Mouse (Mus musculus) MN1 (cell line): Measurements from ENCODE around the gene Zswim1.
"Not testable (repeated sequence)": the region's sequence is repeated elsewhere in the genome, so short reads cannot be mapped to it uniquely, and the experiment has no call there.

Experiments used
- DNase-seq: peaks from one replicate; pipeline ENCODE4 v3.0.0-alpha.2; 2016; ENCODE audit warnings: low spot score

Gene Zswim1

DNA sequence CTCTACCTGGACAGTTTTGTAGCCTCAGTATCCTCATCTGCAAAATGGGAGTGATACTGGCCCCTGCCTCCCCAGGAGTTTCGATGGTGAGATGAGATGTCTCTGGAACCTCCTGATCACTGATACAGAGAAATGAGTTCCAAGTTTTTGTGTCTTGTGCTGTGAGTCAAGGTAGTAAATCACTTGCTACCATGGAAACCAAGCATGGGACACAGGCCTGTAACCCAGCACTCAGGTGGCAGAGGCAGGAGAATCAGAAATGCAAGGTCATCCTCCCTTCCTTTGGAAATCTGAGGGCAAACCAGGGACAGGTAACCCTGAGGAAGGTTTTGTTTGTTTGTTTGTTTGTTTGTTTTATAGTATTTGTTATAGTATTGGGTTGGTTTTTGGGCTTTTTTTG is 6.6 kb downstream of the Zswim1 start:
- DNase-seq = no peak

DNA sequence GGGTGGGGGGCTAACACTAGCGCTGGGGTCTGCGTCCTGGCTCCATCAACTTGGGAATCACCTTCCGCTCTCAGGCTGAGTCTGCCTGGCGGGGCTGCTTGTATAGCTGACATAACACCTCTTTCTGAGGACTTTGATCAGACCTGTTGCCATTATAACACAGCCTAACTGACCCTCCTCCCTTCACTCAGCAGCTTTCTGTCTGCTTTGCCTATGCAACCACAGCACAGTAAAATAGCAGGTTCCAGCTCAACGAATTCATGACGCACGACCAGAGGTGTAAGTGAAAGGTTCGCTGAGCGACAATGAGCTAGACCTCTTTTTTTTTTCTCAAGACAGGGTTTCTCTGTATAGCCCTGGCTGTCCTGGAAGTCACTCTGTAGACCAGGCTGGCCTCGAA is 8.5 kb downstream of the Zswim1 start:
- no peak for DNase-seq

DNA sequence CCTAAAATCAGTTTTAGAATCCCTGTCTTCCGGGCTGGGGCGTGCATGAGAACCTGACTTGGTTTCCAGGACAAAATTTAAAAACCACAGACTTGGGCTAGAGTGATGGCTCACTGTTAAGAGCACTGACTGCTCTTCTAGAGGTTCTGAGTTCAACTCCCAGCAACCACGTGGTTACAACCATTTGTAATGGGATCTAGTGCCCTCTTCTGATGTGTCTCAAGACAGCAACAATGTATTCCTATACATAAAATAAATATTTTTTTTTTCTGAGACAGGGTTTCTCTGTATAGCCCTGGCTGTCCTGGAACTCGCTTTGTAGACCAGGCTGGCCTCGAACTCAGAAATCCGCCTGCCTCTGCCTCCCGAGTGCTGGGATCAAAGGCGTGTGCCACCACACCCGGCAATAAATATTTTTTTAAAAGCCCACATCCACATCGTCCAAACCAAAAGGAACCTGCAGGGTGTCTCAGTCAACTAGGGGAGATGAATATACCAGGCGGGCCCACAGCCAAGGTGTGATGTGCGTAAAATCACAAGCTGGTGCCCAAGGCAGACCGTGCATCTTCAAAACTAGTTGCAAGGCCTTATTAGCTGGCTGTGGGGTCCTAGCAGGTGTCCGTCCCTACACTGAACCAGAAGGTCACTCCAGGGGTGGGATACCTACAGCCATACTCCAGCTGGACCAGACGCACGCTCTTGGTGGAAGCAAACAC is 9.7 kb downstream of the Zswim1 start:
- DNase-seq = no peak

DNA sequence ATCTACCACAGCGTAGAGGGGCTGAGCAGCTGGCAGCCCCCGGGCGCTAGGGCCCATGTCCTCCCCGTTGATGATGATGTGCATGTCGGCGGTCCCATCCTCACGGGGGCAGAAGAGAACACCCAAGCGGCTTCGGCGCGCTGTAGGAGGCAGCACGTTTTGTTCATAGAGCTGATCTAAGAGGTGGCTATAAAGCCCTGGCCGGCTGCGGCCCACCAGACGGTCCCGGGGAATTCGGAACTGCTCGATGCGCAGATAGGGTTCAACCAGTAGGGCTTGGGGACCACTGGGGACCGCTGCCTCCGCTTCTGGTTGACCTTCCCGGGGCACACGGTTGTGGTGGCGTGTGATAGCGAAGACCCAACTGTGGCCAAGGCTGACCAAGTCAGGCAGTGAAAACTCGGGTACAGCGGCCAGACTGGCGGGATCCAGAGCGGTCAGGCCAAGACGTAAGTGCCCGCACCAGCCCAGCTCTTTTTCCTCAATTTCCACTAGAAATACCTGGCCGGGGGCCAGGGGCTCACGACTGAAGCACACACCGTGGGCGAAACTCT is 10.3 kb downstream of the Zswim1 start, which contains the start of gene Ctsa:
Gene Ctsa (plus strand): TSS at position 126 of the 554 bp plus-strand sequence.
- peak; percentile 88 for DNase-seq

DNA sequence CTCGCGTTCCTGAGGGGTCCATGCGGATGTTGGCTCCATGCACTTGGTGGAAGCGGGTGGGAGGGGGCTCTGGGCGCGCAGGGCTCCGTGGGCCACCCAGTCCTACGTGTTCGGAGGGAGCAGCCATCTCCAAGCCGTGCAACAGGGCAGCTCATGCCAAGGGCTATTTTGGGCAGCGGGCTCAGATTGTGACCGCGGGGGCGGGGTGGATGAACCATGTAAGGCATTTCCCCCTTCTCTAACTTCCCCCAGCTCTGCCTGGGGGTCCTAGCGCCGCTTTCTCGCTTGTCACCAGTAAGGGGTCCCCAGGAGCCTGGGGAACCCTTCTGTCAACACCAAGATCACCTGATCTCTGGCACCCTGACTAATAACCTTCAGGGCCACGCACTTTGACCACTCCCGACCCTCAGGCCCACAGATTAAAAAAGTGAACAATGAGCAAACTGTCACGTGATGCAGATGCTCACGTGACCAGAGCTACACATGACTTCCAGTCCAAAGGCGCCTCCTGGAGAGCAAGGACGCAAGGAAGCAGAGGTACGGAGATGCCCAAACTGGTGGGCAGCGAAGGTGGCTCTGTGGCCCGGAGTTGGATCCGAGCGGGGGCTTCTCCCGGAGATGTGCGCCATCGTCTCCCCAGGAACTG is 11.0 kb downstream of the Zswim1 start, which contains the start of gene Neurl2:
Gene Neurl2 (minus strand): TSS at position 143 of the 646 bp plus-strand sequence.
- peak; percentile 95 for DNase-seq

DNA sequence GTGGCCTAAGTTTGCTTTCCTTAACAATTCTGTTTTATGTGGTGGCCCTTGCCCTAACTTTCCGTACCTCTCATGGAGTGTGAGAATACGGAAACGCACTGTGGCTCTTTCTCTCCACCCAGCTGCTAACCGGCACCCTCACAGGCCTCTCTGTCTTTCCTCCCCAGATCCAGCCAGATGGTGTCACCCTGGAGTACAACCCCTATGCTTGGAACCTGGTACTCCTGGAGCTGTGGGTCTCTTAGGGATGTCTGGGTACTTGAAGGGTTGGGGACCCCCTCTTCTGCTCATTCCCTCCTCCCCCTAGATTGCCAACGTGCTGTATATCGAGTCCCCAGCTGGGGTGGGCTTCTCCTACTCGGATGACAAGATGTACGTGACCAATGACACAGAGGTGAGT is 12.0 kb downstream of the Zswim1 start:
- peak; percentile 57 for DNase-seq

DNA sequence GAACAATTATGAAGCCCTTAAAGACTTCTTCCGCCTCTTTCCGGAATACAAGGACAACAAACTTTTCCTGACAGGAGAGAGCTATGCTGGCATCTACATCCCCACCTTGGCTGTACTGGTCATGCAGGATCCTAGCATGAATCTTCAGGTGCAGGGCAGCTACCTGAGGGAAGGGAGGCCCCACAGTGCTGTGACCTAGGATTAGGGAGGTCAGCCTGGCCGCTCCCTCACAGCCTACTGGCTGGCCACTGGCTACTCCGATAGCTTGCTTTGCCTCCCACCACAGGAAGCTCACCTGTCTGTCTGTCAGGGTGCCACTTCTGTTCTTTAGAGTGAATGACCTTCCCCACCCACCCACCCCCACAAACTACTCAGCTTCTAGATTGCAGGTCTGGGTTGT is 12.7 kb downstream of the Zswim1 start:
- no peak for DNase-seq

DNA sequence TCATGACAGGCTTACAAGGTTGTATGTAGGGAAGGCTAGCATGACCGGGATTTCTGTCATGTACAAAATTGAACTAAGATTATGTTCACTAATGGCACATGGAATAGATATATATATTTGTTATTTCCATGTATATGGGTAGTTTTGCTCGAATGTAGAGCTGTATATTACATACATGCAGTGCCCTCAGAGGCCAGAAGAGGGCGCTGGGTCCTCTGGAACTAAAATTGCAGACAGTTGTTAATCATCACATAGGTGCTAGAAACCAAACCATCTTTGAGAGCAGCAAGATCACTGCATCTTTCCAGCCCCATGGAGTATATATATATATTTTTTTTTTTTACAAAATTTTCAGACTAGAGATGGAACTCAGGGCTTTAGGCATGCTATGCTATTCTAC is 23.3 kb downstream of the Zswim1 start:
- no peak for DNase-seq

DNA sequence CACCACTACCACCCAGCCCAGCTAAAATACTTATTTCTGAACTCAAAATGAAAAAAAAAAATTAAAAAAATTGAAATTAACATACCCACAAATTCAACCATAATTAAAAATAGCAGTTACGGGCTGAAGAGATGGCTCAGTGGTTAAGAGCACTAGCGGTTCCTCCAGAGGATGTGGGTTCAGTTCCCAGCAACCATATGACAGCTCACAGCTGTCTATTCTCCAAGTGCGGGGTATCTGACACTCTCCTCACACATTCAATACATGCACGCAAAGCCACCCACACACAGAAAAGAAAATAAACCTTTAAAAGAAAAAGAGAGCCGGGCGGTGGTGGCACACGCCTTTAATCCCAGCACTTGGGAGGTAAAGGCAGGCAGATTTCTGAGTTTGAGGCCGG is 27.6 kb downstream of the Zswim1 start:
- DNase-seq = no peak

DNA sequence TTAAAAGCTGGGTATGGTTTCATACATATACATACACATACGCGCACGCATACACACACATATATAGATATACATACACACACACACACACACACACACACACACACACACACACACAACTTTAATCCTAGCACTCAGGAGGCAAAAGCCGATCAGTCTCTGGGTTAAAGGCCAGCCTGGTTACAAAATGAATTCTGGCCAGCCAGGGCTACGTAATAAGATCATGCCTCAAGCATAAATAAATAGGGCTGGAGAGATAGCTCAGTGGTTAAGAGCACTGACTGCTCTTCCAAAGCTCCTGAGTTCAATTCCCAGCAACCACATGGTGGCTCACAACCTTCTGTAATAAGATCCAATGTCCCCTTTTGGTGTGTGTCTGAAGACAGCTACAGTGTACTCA is 33.1 kb downstream of the Zswim1 start:
- DNase-seq = not testable (repeated sequence)

DNA sequence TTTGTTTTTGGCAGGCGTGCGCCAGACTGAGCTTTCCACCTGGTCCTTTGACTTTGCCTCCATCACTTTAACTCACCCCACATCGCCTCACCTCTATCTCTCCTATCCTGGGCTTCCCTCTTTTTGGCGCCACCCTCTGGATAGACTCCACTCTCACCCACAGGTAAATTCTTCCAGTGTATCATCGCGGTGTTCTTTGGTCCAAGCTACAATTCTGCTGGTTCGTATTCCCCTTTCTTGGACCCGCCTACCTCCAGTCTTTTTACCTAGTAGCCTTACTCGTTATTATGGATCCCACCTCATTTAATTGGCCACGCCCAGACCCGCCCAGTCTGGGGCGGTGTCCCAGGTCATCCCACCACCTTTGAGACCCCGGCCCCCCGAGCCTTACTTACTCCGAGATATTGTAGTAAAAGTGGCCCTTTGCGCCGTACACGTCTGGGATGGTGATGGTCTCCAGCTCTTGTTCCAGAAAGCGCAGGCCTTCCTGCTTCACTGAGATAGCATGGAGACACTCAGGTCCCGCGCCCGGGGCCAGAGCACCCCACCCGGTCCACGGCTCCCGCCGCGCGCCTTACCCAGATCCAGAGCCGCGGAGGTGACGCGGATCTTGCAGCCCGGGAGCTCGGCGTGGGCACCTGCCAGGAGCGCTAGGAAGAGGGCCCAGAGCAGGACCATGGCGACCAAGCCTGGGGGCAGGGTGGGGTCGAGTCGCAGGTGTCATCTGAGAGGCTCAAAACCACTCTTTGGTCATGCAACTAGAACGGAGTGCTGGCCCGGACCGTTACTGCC is 34.0 kb downstream of the Zswim1 start:
- DNase-seq = peak; percentile 37

DNA sequence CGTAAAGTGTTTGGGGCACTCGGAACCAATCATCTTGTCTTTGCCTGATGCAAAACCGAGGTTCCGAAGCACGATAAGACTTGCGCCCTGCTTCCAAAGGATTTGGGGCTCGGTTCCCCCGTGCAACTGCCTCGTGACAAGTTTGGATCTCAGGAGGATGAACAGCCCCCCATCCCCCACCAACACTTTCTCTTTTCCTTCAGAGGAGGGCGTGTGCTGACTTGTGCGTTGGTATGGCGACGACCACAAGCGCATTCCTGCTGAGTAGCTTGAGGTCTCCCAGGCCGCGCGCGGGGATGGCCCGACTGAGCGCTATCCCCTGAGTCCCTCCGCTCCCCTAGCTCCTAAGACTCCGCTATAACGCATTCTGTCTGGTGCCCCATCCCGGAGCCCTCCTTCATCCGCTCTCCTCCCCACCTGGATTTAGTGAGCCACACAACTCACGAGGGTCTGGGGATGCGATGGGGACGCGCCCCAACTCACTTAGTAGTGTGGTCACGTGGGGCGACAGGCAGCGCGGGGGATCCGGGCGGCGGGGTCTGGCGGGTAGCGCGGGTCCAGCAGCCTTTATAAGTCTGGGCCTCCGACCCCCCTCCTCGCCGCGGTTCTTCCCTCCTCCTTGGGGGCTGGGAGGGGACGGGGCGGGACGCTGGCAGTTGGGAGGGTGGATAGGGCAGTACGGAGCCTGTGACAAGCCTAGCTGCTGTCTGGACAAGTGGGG is 34.8 kb downstream of the Zswim1 start, which contains the start of gene Pltp:
Gene Pltp (minus strand): TSS at position 611 of the 721 bp plus-strand sequence.
- peak; percentile 65 for DNase-seq

DNA sequence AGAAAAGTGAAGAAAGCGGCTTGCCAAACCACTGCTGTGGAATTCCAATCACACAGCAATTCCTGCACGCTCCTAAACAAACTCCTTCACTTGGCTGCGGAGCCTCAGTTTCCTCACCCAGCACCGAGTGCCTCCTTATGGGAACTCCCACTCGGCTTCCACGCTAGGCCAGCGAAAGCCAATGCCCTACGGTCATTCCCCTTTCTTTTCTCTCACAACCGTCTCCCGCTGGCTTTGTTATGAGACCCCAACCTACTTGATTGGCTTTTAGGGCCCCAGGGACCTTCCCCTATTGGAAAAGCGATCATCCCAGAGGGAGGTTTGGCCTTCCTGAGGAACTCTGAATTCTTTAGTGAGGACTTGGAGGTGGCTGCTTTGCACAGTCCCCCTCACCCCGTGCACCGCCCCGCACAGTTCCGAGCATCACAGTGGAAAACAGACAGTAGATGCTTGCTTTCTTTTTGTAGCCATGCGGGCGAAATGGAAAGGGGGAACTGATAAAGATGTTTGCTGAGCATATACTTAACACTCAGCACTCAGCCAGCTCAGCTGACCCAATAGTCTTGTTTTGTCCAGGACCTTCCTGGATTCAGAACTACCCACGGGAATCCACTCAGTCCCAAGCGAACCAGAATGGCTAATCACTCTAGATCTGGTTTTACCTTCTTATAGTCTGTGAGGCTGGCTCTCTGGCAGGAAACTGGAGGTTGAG is 35.5 kb downstream of the Zswim1 start:
- no peak for DNase-seq

DNA sequence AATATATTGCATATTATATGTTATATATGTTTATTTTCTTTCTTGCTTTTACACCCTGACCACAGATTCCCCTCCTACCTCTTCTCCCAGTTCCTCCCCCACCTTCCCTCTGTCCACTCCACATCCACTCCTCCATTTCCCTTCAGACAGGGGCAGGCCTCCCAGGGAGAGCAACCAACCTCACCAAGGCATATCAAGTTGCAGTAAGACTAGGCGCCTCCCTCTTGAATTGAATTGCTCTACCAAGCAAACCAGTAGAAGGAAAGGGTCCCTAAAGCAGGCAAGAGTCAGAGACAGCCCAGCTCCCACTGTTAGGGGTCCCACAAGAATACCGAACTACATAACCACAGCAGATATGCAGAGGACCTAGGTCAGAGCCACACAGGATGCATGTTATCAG is 36.7 kb downstream of the Zswim1 start:
- DNase-seq = no peak

DNA sequence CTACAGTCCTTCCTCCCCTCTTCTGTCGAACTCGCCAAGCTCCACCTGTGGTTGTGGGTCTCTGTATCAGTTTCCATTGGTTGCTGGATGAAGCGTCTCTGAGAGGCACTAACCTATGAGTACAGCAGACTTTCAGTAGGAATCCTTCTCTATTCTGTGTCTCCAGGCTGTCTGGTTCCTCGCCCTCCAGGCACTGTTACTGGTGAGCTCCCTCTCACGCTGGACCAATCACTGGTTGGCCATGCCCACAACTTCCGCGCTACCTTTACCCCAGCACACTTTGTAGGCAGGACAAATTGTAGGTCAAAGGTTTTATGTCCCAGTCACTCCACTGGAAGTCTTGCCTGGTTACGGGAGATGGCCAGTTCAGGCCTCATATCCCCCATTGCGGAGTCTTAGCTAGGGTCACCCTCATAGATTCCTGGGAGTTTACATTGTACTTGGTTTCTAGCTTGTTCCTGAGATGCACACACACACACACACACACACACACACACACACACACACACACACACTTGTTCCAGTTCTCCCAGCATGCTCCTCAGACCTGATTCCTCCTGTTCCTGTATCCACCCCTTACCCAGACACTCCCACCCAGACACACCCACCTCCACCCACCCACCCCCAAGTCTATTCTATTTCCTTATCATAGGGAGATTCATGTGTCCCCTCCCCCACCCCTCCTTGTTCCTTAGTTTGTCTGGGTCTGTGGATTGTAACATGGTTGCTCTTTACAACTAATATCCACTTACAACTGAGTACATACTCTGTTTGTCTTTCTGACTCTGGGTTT is 37.4 kb downstream of the Zswim1 start:
- no peak for DNase-seq

DNA sequence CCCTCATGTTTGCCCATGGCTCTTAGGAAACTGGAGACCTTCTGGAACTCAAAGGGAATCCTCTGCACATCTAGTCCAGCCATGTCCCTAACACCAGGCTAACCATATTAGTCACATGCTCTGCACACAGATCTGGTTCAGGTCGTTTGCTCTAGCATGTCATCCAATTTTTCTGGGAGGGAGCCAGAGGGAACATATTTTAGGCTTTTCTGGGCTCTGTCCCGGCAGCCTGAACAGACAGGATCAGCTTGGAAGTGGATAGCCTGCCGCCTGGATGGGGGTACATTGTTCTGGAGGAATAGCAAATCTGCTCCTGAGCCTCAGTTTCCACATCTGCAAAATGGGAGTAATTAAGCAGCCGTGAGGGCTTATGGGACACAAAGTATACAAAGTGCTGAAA is 38.6 kb downstream of the Zswim1 start:
- DNase-seq = no peak

DNA sequence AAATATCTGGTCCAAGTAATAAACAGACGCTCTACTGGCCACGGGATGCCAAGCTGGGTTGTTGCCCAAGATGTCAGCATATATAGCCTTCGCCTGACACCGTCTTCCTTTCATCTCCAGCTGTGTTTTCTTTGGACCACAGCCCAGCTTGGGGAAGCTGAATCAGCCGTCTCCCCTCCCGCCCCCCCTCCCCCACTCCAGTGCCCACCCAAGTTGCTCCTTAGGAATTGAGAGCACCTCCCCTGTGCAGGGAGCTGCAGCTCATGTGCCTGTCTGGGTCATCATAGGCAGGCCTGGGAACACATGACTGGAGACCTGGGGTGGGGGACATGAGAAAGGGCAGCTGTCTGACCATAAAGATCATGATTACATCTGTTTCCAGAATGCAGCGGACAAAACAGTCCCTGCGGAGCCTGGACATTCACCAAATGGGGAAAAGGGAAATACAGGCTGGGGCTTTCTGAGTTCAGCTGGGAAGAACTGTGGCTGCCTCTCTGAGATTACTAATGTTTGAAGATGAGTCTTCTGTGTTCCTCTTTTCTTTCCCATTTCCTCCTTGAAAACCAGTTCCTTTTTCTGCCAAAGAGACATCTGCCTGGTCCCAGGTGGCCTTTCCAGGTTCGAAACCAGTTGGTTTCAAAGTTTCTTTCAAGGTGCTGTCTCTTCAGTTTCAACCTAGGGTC is 39.8 kb downstream of the Zswim1 start:
- peak; percentile 90 for DNase-seq

DNA sequence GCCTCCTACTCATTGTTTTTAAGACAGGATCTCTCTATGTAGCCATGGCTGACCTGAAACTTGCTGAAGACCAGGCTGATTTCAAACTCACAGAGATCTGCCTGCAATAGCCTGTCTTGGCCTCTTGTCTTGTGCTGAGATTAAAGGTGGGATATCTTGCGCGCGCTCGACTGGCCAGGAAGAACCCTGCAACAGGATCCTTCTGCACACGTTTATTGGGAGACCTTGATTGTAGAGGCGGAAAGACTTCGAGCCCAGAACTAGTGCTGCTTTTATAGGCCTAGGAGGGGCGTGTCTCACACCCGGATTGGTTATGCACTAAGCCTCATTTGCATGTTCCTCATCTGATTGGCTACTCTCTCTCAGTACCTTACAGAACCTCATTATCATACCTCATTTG is 40.9 kb downstream of the Zswim1 start:
- DNase-seq = not testable (repeated sequence)

DNA sequence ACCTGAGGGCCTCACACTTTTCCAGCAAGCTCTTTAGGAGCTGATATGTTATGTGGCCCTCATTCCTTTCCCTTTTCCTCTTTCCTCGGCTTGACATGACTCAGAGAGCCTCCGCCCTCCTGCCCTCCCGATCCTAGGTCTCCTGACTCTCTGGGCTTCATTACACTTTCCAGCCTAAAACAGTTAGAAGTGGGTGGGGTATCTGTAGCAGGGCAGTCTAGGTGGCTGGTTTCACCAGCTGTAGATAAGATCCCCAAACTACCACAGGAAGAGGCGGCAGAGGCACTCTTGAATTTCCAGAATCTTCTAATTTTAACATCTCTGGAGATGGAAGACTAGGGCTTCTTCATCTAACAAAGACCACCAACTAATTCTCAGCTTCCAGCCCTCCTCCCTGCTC is 42.1 kb downstream of the Zswim1 start:
- no peak for DNase-seq
